Mouse (Mus musculus): ENCODE measurements around the gene Rpap3.

DNA sequence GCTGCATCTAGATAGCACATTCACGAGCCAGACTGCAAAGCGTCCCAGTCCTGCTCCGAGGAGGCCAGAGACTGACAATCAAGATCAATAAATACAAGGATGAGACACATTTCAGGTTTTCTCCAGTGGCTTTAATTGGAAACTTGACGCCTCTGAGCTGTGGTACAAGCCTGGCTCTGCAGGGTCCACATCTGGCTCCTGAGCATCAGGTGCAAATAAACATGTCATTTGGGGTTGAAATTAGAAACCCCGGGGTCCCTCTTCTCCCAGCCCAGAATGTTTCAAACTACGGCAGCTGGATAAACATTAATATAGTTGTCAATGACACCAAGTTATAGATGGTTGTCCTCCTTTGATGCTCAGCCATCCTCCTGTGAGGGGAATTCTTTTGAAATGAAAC, 5.3 kb upstream of the Rpap3 start:
- no peak for TF ChIP-seq POLR2A (IDR thresholded peaks at IDR 0.05; ENCODE audit: insufficient read depth, low read depth, low read length)
- TF ChIP-seq CTCF (IDR thresholded peaks at IDR 0.05) = no peak
- TF ChIP-seq EP300 (IDR thresholded peaks at IDR 0.05; ENCODE audit: insufficient read depth, low read depth, low read length) = no peak

All from heart, adult 2 months (tissue).